Mouse (Mus musculus): ENCODE results near the gene Cyth1. TPM values are rescaled to one million over a fixed set of nuclear protein-coding genes. Genes with fewer than 3 reads are reported as not detected.
A peak's percentile ranks its signal among the peaks of the same experiment; 100 is the strongest.

The Cyth1 gene
- polyA plus RNA-seq, 1 experiment: 16.1 TPM

GRCm38 (mm10) chr11:118212636-118213112 is 35.7 kb downstream of the Cyth1 start:
- Histone ChIP-seq H3K27me3 (ENCODE audit: control insufficient read depth, insufficient read depth, insufficient read length) (no peaks in the 10 kb centered on the region), H3ac (ENCODE audit: control insufficient read depth, insufficient read length) (no peak overlapping the region), H3K79me2 (ENCODE audit: control insufficient read depth, insufficient read depth) (peaks cover 26% of the 10 kb centered on the region), H3K4me2 (ENCODE audit: low read depth) (peak overlapping the region; percentile 71), H3K36me3 (ENCODE audit: control insufficient read depth, insufficient read depth) (no peaks in the 10 kb centered on the region), H3K4me3 (peak overlapping the region; percentile 5)
- TF ChIP-seq MYOD1 (IDR thresholded peaks at IDR 0.05; ENCODE audit: control insufficient read depth in 1 of 3, insufficient read length in 2 of 3, low read depth in 2 of 3) (peak in 2 of 3 experiments; percentile 47 to 79), POLR2A (IDR thresholded peaks at IDR 0.05; ENCODE audit: insufficient read length, low read depth) (peak; percentile 22), REST (IDR thresholded peaks at IDR 0.05; ENCODE audit: insufficient read depth, insufficient read length) (no peak), MYOG (IDR thresholded peaks at IDR 0.05; ENCODE audit: control insufficient read depth in 1 of 3, insufficient read depth in 1 of 3, insufficient read length in 2 of 3, low read depth in 2 of 3) (peak in 1 of 3 experiments; percentile 55), USF1 (IDR thresholded peaks at IDR 0.05; ENCODE audit: low read depth) (no peak)

DNA sequence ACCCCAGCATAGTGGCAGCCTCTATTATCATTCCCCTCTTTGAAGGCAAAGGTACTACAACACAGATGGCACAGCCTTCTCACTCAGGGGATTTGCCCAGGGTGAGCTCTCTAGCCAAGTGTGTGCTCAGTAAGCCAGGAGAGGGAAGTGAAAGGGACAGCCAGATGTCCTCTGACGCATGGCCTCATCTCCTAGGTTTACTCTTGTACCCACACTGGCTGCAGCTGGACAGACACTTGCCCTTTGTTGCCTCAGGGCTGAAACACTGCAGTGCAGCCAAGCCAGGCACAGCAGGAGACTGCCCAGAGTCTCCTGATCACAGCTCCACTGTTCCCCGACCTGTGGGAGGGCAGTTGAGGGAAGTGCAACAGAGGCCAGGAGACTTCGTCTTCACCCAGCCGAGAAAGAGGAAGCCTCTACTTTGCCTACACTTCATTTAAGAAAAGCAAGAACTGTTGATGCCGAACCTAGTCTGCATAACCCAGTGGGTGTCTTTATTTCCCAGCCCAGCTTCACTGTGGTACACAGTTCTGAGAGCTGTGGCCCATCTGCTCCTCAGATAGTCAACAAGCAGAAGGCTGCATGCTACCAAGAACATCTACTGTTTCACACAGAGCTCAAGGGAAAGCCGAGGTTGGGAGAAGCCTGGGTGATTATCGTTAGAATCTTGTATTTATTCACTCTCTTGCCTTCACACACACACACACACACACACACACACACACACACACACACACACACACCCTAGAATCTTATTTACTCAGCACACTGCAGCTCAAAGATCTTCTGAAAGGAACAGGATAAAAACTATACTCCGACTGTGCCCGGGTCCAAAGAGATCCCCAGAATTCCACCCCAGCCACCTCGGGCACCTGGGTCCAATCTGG is 36.4 kb downstream of the Cyth1 start:
- Histone ChIP-seq H3ac (ENCODE audit: control insufficient read depth, insufficient read length) (no peak overlapping the region), H3K27me3 (ENCODE audit: control insufficient read depth, insufficient read depth, insufficient read length) (no peaks in the 10 kb centered on the region), H3K36me3 (ENCODE audit: control insufficient read depth, insufficient read depth) (no peaks in the 10 kb centered on the region), H3K4me3 (peak overlapping the region; percentile 5), H3K79me2 (ENCODE audit: control insufficient read depth, insufficient read depth) (peaks cover 25% of the 10 kb centered on the region), H3K4me2 (ENCODE audit: low read depth) (peak overlapping the region; percentile 71)
- TF ChIP-seq CEBPB (IDR thresholded peaks at IDR 0.05; ENCODE audit: insufficient read depth, poor library complexity, severe bottlenecking): peak; percentile 11; the same call in 1 of the 2 replicates
- no peak for TF ChIP-seq USF1 (IDR thresholded peaks at IDR 0.05; ENCODE audit: low read depth)
- peak in 1 of 3 experiments; percentile 47 for TF ChIP-seq MYOG (IDR thresholded peaks at IDR 0.05; ENCODE audit: control insufficient read depth in 1 of 3, insufficient read depth in 1 of 3, insufficient read length in 2 of 3, low read depth in 2 of 3)
- TF ChIP-seq MYOD1 (IDR thresholded peaks at IDR 0.05; ENCODE audit: control insufficient read depth in 1 of 3, insufficient read length in 2 of 3, low read depth in 2 of 3): peak in 2 of 3 experiments; percentile 3 to 52
- no peak for TF ChIP-seq POLR2A (IDR thresholded peaks at IDR 0.05; ENCODE audit: insufficient read length, low read depth)

- no peak overlapping the region for H3K4me3 ChIP-seq
- peaks cover 33% of the 10 kb centered on the region for H3K79me2 ChIP-seq (ENCODE audit: control insufficient read depth, insufficient read depth)
- no peaks in the 10 kb centered on the region for H3K27me3 ChIP-seq (ENCODE audit: control insufficient read depth, insufficient read depth, insufficient read length)
- TF ChIP-seq USF1 (IDR thresholded peaks at IDR 0.05; ENCODE audit: low read depth): no peak
- no peak for TF ChIP-seq MAX (IDR thresholded peaks at IDR 0.05; ENCODE audit: low read depth)
- no peak for TF ChIP-seq TCF3 (IDR thresholded peaks at IDR 0.05; ENCODE audit: insufficient read length, low read depth)
- TF ChIP-seq REST (IDR thresholded peaks at IDR 0.05; ENCODE audit: insufficient read depth, insufficient read length): no peak
- TF ChIP-seq TCF12 (IDR thresholded peaks at IDR 0.05; ENCODE audit: insufficient read depth, poor library complexity, severe bottlenecking): no peak
- no peak for TF ChIP-seq POLR2AphosphoS2 (IDR thresholded peaks at IDR 0.05; ENCODE audit: insufficient read length, low read depth)
- no peak for TF ChIP-seq CEBPB (IDR thresholded peaks at IDR 0.05; ENCODE audit: insufficient read depth, poor library complexity, severe bottlenecking)
- no peak for TF ChIP-seq POLR2A (IDR thresholded peaks at IDR 0.05; ENCODE audit: insufficient read length, low read depth)
- no peak for TF ChIP-seq MYOD1 (IDR thresholded peaks at IDR 0.05; ENCODE audit: control insufficient read depth in 1 of 3, insufficient read length in 2 of 3, low read depth in 2 of 3)
- no peak for TF ChIP-seq MYOG (IDR thresholded peaks at IDR 0.05; ENCODE audit: control insufficient read depth in 1 of 3, insufficient read depth in 1 of 3, insufficient read length in 2 of 3, low read depth in 2 of 3)
- TF ChIP-seq SRF (IDR thresholded peaks at IDR 0.05; ENCODE audit: control insufficient read depth, insufficient read length, low read depth): no peak
- no peak for TF ChIP-seq E2F4 (IDR thresholded peaks at IDR 0.05; ENCODE audit: insufficient read depth)
- no peaks in the 10 kb centered on the region for H3K36me3 ChIP-seq (ENCODE audit: control insufficient read depth, insufficient read depth)
- no peak overlapping the region for H3ac ChIP-seq (ENCODE audit: control insufficient read depth, insufficient read length)
- H3K4me2 ChIP-seq (ENCODE audit: low read depth): peak overlapping the region; percentile 71
Observed at GRCm38 (mm10) chr11:118210962-118211361, 37.4 kb downstream of the Cyth1 start.

DNA sequence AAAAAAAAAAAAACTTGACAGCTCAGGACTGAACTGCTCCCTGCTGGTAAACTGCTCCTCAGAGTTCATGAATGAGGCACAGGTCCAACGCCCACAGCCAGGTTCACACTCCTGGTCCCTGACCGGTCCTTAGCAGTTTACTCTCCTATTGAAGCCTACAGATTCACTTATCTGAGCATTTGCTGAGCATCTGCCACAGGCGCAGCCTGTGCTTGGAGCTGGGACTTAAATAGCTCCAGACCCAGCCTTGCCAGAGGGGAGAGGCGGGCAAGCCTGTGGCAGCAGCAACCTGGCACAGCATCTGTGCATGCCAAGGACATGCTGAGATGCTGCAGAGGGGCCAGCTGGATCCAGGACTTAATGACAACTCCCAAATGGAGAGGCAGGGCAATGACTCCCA is 38.3 kb downstream of the Cyth1 start:
- no peak overlapping the region for H3K4me3 ChIP-seq

More for the DNA sequence above, 38.3 kb downstream of the Cyth1 start:
- Histone ChIP-seq H3K36me3 (ENCODE audit: control insufficient read depth, insufficient read depth) (no peaks in the 10 kb centered on the region), H3K79me2 (ENCODE audit: control insufficient read depth, insufficient read depth) (peaks cover 36% of the 10 kb centered on the region), H3K27me3 (ENCODE audit: control insufficient read depth, insufficient read depth, insufficient read length) (no peaks in the 10 kb centered on the region), H3ac (ENCODE audit: control insufficient read depth, insufficient read length) (no peak overlapping the region), H3K4me2 (ENCODE audit: low read depth) (no peak overlapping the region)
- no peak for TF ChIP-seq MAX (IDR thresholded peaks at IDR 0.05; ENCODE audit: low read depth)
- TF ChIP-seq USF1 (IDR thresholded peaks at IDR 0.05; ENCODE audit: low read depth): no peak
- peak in 2 of 3 experiments; percentile 30 to 48 for TF ChIP-seq MYOD1 (IDR thresholded peaks at IDR 0.05; ENCODE audit: control insufficient read depth in 1 of 3, insufficient read length in 2 of 3, low read depth in 2 of 3)
- TF ChIP-seq MYOG (IDR thresholded peaks at IDR 0.05; ENCODE audit: control insufficient read depth in 1 of 3, insufficient read depth in 1 of 3, insufficient read length in 2 of 3, low read depth in 2 of 3): peak in 2 of 3 experiments; percentile 46 to 67
- no peak for TF ChIP-seq TCF12 (IDR thresholded peaks at IDR 0.05; ENCODE audit: insufficient read depth, poor library complexity, severe bottlenecking)
- no peak for TF ChIP-seq TCF3 (IDR thresholded peaks at IDR 0.05; ENCODE audit: insufficient read length, low read depth)
- no peak for TF ChIP-seq POLR2AphosphoS2 (IDR thresholded peaks at IDR 0.05; ENCODE audit: insufficient read length, low read depth)
- TF ChIP-seq POLR2A (IDR thresholded peaks at IDR 0.05; ENCODE audit: insufficient read length, low read depth): no peak
- no peak for TF ChIP-seq E2F4 (IDR thresholded peaks at IDR 0.05; ENCODE audit: insufficient read depth)
- no peak for TF ChIP-seq REST (IDR thresholded peaks at IDR 0.05; ENCODE audit: insufficient read depth, insufficient read length)
- no peak for TF ChIP-seq SRF (IDR thresholded peaks at IDR 0.05; ENCODE audit: control insufficient read depth, insufficient read length, low read depth)

Measured in myocyte (in vitro differentiated cells).